Mouse (Mus musculus): ENCODE results near the gene Sept6. TPM values are rescaled to one million over a fixed set of nuclear protein-coding genes. Genes with fewer than 3 reads are reported as not detected.
A peak's percentile ranks its signal among the peaks of the same experiment; 100 is the strongest.

The Sept6 gene
- polyA plus RNA-seq, 1 experiment from 2014 or later: 3.4 TPM

DNA sequence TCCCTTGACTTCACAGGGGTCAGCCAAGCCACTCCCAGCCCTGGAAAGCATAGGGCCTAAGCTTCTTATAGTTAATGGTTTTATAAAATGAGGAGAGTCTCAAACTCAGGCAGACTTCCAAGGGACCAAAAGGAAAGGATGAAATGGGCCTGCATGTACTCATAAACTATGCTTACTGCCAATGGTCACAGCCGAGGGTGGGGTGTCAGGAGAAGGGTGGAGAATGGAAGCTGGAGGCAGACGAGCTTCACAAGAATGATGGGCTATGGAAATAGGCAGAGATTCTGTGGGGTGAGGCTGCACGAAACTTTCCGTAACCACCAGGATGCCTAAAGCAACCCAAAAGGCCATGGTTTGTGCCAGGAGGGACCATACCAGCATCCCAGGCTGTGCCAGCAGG, 15.3 kb downstream of the Sept6 start:
- ATAC-seq: no peak

DNA sequence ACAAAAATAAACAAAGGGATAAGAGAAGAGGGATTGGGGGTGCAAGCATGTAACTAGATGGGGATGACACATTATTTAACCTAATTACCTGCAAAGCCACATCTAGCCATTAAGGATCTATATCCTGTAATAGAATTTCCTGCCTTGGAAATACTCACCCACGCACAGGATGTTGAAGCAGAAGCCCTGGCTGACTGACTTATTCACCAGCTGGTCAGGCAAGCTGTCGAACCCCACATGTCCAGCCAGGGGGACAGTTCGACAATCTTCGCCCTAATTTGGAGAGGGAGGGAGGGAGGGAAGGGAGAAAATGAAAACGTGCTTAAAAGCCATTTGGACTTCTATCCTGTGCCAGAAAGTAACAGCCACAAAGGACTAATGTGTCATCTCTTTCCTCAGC, 16.7 kb downstream of the Sept6 start:
- WGBS (ENCODE audit: insufficient replicate concordance): 70% methylated on average over 5 of the region's 5 CpGs
- Histone ChIP-seq H3K9me3 (ENCODE audit: low read length) (no peaks in the 10 kb centered on the region), H3K9ac (replicated peaks) (no peak overlapping the region), H3K36me3 (replicated peaks; ENCODE audit: insufficient read depth, low read length) (no peaks in the 10 kb centered on the region), H3K27me3 (ENCODE audit: insufficient read depth, low read length) (no peaks in the 10 kb centered on the region), H3K27ac (ENCODE audit: low read depth) (no peak overlapping the region), H3K4me2 (ENCODE audit: low read depth, low read length) (no peak overlapping the region), H3K4me1 (ENCODE audit: insufficient read depth) (no peaks in the 10 kb centered on the region), H3K4me3 (ENCODE audit: low read depth, low read length) (no peak overlapping the region)
- TF ChIP-seq CTCF (IDR thresholded peaks at IDR 0.05; ENCODE audit: low read depth) (no peak), EP300 (IDR thresholded peaks at IDR 0.05; ENCODE audit: low read depth) (no peak)
- DNase-seq (no peak), ATAC-seq (no peak)

More for the DNA sequence above, 15.3 kb downstream of the Sept6 start:
- no peaks in the 10 kb centered on the region for H3K36me3 ChIP-seq (replicated peaks; ENCODE audit: insufficient read depth, low read length)
- no peaks in the 10 kb centered on the region for H3K9me3 ChIP-seq (ENCODE audit: low read length)
- 79% methylated on average over 4 of the region's 4 CpGs for WGBS (ENCODE audit: insufficient replicate concordance)
- H3K27me3 ChIP-seq (ENCODE audit: insufficient read depth, low read length): no peaks in the 10 kb centered on the region
- no peaks in the 10 kb centered on the region for H3K4me1 ChIP-seq (ENCODE audit: insufficient read depth)
- no peak overlapping the region for H3K4me3 ChIP-seq (ENCODE audit: low read depth, low read length)
- DNase-seq: no peak
- no peak overlapping the region for H3K9ac ChIP-seq (replicated peaks)
- H3K4me2 ChIP-seq (ENCODE audit: low read depth, low read length): no peak overlapping the region
- TF ChIP-seq CTCF (IDR thresholded peaks at IDR 0.05; ENCODE audit: low read depth): no peak
- TF ChIP-seq EP300 (IDR thresholded peaks at IDR 0.05; ENCODE audit: low read depth): no peak
- no peak overlapping the region for H3K27ac ChIP-seq (ENCODE audit: low read depth)

DNA sequence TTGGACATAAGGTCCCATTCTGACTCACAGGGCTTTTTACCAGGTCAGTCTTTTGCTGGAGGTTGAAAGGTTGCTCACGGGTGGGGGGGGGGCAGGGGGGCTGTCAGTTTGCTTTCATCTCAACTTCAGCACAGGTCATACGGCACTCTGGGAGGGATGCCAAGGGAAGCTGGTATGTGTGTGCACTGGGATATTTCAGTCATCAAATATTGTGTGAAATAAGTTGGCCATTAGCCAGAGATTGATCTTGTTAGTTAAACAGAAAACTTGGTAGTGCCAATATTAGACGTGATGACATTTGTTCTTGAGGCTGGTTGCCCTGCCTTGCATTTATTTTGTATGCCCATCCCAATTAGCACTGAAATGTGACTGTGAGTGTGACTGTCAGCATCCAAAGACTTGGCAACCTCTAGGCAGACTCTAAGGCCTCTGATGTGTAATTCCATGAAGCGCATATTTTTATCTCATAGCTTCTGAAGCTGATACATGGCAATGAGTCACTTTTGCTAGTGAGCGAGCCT, 18.6 kb downstream of the Sept6 start:
- Histone ChIP-seq H3K4me1 (ENCODE audit: insufficient read depth) (no peaks in the 10 kb centered on the region), H3K9ac (replicated peaks) (no peak overlapping the region), H3K27ac (ENCODE audit: low read depth) (no peak overlapping the region), H3K4me2 (ENCODE audit: low read depth, low read length) (no peak overlapping the region), H3K9me3 (ENCODE audit: low read length) (no peaks in the 10 kb centered on the region), H3K36me3 (replicated peaks; ENCODE audit: insufficient read depth, low read length) (no peaks in the 10 kb centered on the region), H3K4me3 (ENCODE audit: low read depth, low read length) (no peak overlapping the region), H3K27me3 (ENCODE audit: insufficient read depth, low read length) (no peaks in the 10 kb centered on the region)
- TF ChIP-seq EP300 (IDR thresholded peaks at IDR 0.05; ENCODE audit: low read depth) (no peak), CTCF (IDR thresholded peaks at IDR 0.05; ENCODE audit: low read depth) (no peak)
- DNase-seq: peak; percentile 54
- ATAC-seq: peak; percentile 90
- WGBS (ENCODE audit: insufficient replicate concordance): 62% methylated on average over 5 of the region's 5 CpGs

DNA sequence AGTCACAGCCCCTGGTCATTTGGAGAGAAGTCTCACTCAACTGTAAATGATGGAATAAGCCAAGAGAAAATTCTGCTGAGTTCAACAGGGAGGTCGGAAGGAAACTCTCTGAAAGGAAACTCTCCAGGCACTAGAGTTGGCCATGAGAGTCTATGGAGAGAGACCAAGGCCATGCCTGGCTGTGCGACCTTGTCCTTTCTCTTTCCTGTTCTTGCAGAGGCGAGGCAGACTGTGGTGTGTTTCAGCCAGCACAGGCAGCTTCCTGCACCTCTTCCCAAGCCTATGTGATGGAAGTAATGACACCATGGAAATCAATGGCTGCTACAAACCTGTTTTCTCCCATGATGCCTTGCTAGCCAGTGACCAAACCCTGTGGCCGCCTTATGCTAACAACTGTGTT, 20.4 kb downstream of the Sept6 start:
- no peak overlapping the region for H3K4me2 ChIP-seq (ENCODE audit: low read depth, low read length)
- DNase-seq (no peak), ATAC-seq (no peak)
- H3K9me3 ChIP-seq (ENCODE audit: low read length): no peaks in the 10 kb centered on the region
- H3K27ac ChIP-seq (ENCODE audit: low read depth): no peak overlapping the region
- WGBS (ENCODE audit: insufficient replicate concordance): 74% methylated on average over 4 of the region's 4 CpGs
- no peaks in the 10 kb centered on the region for H3K27me3 ChIP-seq (ENCODE audit: insufficient read depth, low read length)
- TF ChIP-seq CTCF (IDR thresholded peaks at IDR 0.05; ENCODE audit: low read depth): no peak
- TF ChIP-seq EP300 (IDR thresholded peaks at IDR 0.05; ENCODE audit: low read depth): no peak
- no peaks in the 10 kb centered on the region for H3K4me1 ChIP-seq (ENCODE audit: insufficient read depth)
- no peak overlapping the region for H3K4me3 ChIP-seq (ENCODE audit: low read depth, low read length)
- H3K9ac ChIP-seq (replicated peaks): no peak overlapping the region
- no peaks in the 10 kb centered on the region for H3K36me3 ChIP-seq (replicated peaks; ENCODE audit: insufficient read depth, low read length)

DNA sequence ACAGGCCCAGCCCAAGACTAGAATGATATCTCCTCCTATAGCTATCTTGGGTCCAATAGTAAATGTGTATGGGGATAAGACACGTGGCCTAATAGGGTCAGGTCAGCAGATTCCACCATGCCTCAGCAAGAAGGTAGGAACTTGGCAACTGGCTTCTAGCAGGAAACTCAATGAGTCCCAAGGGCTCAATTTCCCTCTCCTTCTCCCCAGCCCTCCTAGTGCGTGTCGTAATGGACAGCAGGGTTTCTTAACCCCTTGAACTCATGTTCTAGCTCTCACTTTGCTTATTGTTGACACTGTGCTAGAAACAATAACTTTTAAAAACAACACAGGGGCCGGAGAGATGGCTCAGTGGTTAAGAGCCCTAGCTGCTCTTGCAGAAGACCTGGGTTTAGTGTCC, 22.1 kb downstream of the Sept6 start:
- DNase-seq: no peak

DNA sequence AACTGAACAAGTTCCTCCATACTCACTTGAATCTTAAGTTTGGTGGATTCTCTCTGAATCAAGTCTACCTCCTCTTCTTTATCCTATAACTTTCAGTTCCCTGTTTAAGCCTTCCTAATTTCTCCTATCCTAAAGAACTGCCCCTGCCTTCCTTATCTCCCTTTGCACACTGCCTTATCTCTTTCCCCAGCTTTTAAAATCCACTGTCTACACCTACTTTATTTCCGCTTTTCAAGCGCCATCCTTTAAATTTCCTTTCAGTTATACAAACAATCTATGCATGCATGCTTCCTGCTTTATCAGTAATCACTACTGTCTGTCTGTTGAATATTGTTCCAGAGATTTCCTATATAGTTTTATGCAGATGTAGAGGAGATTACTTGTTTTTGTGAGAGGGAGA, 34.9 kb downstream of the Sept6 start:
- Histone ChIP-seq H3K9ac (replicated peaks) (no peak overlapping the region), H3K4me1 (ENCODE audit: insufficient read depth) (no peaks in the 10 kb centered on the region), H3K4me2 (ENCODE audit: low read depth, low read length) (no peak overlapping the region), H3K9me3 (ENCODE audit: low read length) (no peaks in the 10 kb centered on the region), H3K4me3 (ENCODE audit: low read depth, low read length) (no peak overlapping the region), H3K27ac (ENCODE audit: low read depth) (no peak overlapping the region), H3K36me3 (replicated peaks; ENCODE audit: insufficient read depth, low read length) (no peaks in the 10 kb centered on the region), H3K27me3 (ENCODE audit: insufficient read depth, low read length) (no peaks in the 10 kb centered on the region)
- TF ChIP-seq CTCF (IDR thresholded peaks at IDR 0.05; ENCODE audit: low read depth) (no peak), EP300 (IDR thresholded peaks at IDR 0.05; ENCODE audit: low read depth) (peak; percentile 50; the same call in 1 of the 2 replicates)
- 46% methylated on average over 2 of the region's 2 CpGs for WGBS (ENCODE audit: insufficient replicate concordance)
- no peak for ATAC-seq
- DNase-seq: no peak

More for the DNA sequence above, 22.1 kb downstream of the Sept6 start:
- Histone ChIP-seq H3K9me3 (ENCODE audit: low read length) (no peaks in the 10 kb centered on the region), H3K9ac (replicated peaks) (no peak overlapping the region), H3K4me1 (ENCODE audit: insufficient read depth) (no peaks in the 10 kb centered on the region), H3K27ac (ENCODE audit: low read depth) (no peak overlapping the region), H3K36me3 (replicated peaks; ENCODE audit: insufficient read depth, low read length) (no peaks in the 10 kb centered on the region), H3K4me3 (ENCODE audit: low read depth, low read length) (no peak overlapping the region), H3K27me3 (ENCODE audit: insufficient read depth, low read length) (no peaks in the 10 kb centered on the region), H3K4me2 (ENCODE audit: low read depth, low read length) (no peak overlapping the region)
- no peak for ATAC-seq
- TF ChIP-seq CTCF (IDR thresholded peaks at IDR 0.05; ENCODE audit: low read depth): no peak
- no peak for TF ChIP-seq EP300 (IDR thresholded peaks at IDR 0.05; ENCODE audit: low read depth)
- WGBS (ENCODE audit: insufficient replicate concordance): 75% methylated on average over 4 of the region's 4 CpGs

DNA sequence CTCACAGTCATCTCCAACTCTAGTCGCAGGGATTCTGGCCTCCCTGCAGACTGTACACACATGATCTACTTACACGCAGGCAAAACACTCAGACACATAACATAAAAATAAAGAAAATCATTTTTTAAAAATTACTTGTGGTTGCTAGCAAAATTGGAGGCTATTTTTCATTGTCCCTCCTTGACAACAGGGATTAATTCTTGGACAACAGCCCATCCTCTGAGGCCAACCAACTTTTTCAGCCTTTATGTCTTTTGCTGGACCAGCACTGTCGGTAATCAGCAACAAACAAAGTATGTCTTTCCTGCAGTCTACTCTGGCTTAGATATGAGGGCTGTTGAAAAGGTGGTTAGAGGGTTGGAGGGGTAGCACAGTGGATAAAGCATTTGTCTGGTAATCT, 50.5 kb downstream of the Sept6 start:
- H3K4me1 ChIP-seq (ENCODE audit: insufficient read depth): no peaks in the 10 kb centered on the region
- no peaks in the 10 kb centered on the region for H3K27me3 ChIP-seq (ENCODE audit: insufficient read depth, low read length)
- DNase-seq (no peak), ATAC-seq (no peak)
- 68% methylated on average over 3 of the region's 3 CpGs for WGBS (ENCODE audit: insufficient replicate concordance)
- H3K9ac ChIP-seq (replicated peaks): no peak overlapping the region
- no peak overlapping the region for H3K27ac ChIP-seq (ENCODE audit: low read depth)
- no peak overlapping the region for H3K4me3 ChIP-seq (ENCODE audit: low read depth, low read length)
- no peaks in the 10 kb centered on the region for H3K36me3 ChIP-seq (replicated peaks; ENCODE audit: insufficient read depth, low read length)
- TF ChIP-seq CTCF (IDR thresholded peaks at IDR 0.05; ENCODE audit: low read depth) (no peak), EP300 (IDR thresholded peaks at IDR 0.05; ENCODE audit: low read depth) (no peak)
- H3K4me2 ChIP-seq (ENCODE audit: low read depth, low read length): no peak overlapping the region
- no peaks in the 10 kb centered on the region for H3K9me3 ChIP-seq (ENCODE audit: low read length)
